Mouse (Mus musculus) MEL (cell line): ENCODE results near the gene Pknox2. TPM values are rescaled to one million over a fixed set of nuclear protein-coding genes. Genes with fewer than 3 reads are reported as not detected.

ENCODE experiments used
- DNase-seq: peaks from one replicate; pipeline ENCODE4 v3.0.0; 2011; ENCODE audit warnings: low read depth, low spot score
- H3K27ac ChIP-seq: 2 replicates; pipeline ENCODE4 v1.5.1; 2012; ENCODE audit warnings: low read depth, mild to moderate bottlenecking, control low read depth, low read length, moderate library complexity; ENCODE audit not compliant: control insufficient read depth
- H3K27me3 ChIP-seq, 2 experiments: fragments of 150-350 bp in 1 of 2; sonication (generic) in 1 of 2; 2 replicates each; pipeline ENCODE4 v1.6.1; 2012; ENCODE audit warnings: low read length in 2 of 2, mild to moderate bottlenecking in 2 of 2, improper control_type of control experiment in 1 of 2, moderate library complexity in 1 of 2; ENCODE audit not compliant: insufficient read depth in 2 of 2, control insufficient read depth in 1 of 2
- H3K36me3 ChIP-seq, 2 experiments: 2 replicates each; pipeline ENCODE4 v1.6.1; 2012 to 2014; ENCODE audit warnings: low read length in 2 of 2, improper control_type of control experiment in 1 of 2, inconsistent platforms in 1 of 2, mild to moderate bottlenecking in 1 of 2; ENCODE audit not compliant: insufficient read depth in 2 of 2, control insufficient read depth in 1 of 2
- H3K4me1 ChIP-seq, 2 experiments: fragments of 150-350 bp in 1 of 2; sonication (generic) in 1 of 2; 2 replicates each; pipeline ENCODE4 v1.6.1; 2012; ENCODE audit warnings: low read length in 2 of 2, improper control_type of control experiment in 1 of 2, mild to moderate bottlenecking in 1 of 2; ENCODE audit not compliant: insufficient read depth in 2 of 2, control insufficient read depth in 1 of 2
- H3K4me3 ChIP-seq, 2 experiments: fragments of 150-350 bp in 1 of 2; sonication (generic) in 1 of 2; 2 replicates each; pipeline ENCODE4 v1.5.1; 2012; ENCODE audit warnings: low read depth in 2 of 2, low read length in 2 of 2, mild to moderate bottlenecking in 2 of 2, moderate library complexity in 2 of 2, control low read depth in 1 of 2, improper control_type of control experiment in 1 of 2; ENCODE audit not compliant: control insufficient read depth in 1 of 2, insufficient read depth in 1 of 2
- H3K79me2 ChIP-seq: 2 replicates; pipeline ENCODE4 v1.6.1; 2012; ENCODE audit warnings: mild to moderate bottlenecking, low read length, moderate library complexity; ENCODE audit not compliant: control insufficient read depth, poor library complexity, insufficient read depth
- H3K9ac ChIP-seq: 2 replicates; pipeline ENCODE4 v1.6.1; 2012; ENCODE audit warnings: low read depth, mild to moderate bottlenecking, control low read depth, low read length, moderate library complexity; ENCODE audit not compliant: control insufficient read depth, poor library complexity, severe bottlenecking
- H3K9me3 ChIP-seq: fragments of 150-350 bp; sonication (generic); replicated peaks from 2 replicates; pipeline ENCODE4 v1.6.1; 2012; ENCODE audit warnings: mild to moderate bottlenecking, low read length, improper control_type of control experiment, moderate library complexity; ENCODE audit not compliant: insufficient read depth
- CTCF ChIP-seq, 3 experiments: IDR thresholded peaks in 2 of 3; conservative IDR thresholded peaks in 1 of 3; 2 replicates each; pipeline ENCODE4 v1.5.1; 2011 to 2012; ENCODE audit warnings: low read length in 3 of 3, low read depth in 2 of 3, mild to moderate bottlenecking in 2 of 3, improper control_type of control experiment in 1 of 3, inconsistent platforms in 1 of 3, mixed read lengths in 1 of 3, moderate library complexity in 1 of 3; ENCODE audit not compliant: control insufficient read depth in 1 of 3, insufficient read depth in 1 of 3, poor library complexity in 1 of 3, severe bottlenecking in 1 of 3
- EP300 ChIP-seq, 2 experiments: IDR thresholded peaks; 2 replicates each; pipeline ENCODE4 v1.6.1; 2011; ENCODE audit warnings: improper control_type of control experiment in 2 of 2, low read length in 2 of 2, low read depth in 1 of 2, mild to moderate bottlenecking in 1 of 2
- GABPA ChIP-seq: IDR thresholded peaks from 2 replicates; pipeline ENCODE4 v1.6.1; 2012; ENCODE audit warnings: low read depth, mild to moderate bottlenecking, inconsistent platforms, low read length, improper control_type of control experiment, moderate library complexity
- KAT2A ChIP-seq: conservative IDR thresholded peaks from 2 replicates; pipeline ENCODE4 v1.6.1; 2012; ENCODE audit warnings: low read depth, low read length, improper control_type of control experiment, inconsistent platforms
- MAFK ChIP-seq: IDR thresholded peaks from 2 replicates; pipeline ENCODE4 v1.6.1; 2011; ENCODE audit warnings: low read depth, mild to moderate bottlenecking, low read length, improper control_type of control experiment, borderline replicate concordance
- MAZ ChIP-seq: IDR thresholded peaks from 2 replicates; pipeline ENCODE4 v1.6.1; 2012; ENCODE audit warnings: low read depth, mild to moderate bottlenecking, inconsistent platforms, low read length, improper control_type of control experiment
- MEF2A ChIP-seq: IDR thresholded peaks from 2 replicates; pipeline ENCODE4 v1.6.1; 2014; ENCODE audit warnings: low read depth, mild to moderate bottlenecking, inconsistent platforms, low read length, improper control_type of control experiment; ENCODE audit not compliant: poor library complexity, insufficient replicate concordance, severe bottlenecking; ENCODE audit errors: extremely low read depth
- MXI1 ChIP-seq: IDR thresholded peaks from 2 replicates; pipeline ENCODE4 v1.6.1; 2011; ENCODE audit warnings: mild to moderate bottlenecking, low read depth, low read length, improper control_type of control experiment
- MYB ChIP-seq: IDR thresholded peaks from 2 replicates; pipeline ENCODE4 v1.6.1; 2011; ENCODE audit warnings: mild to moderate bottlenecking, low read depth, low read length, improper control_type of control experiment
- MYC ChIP-seq: IDR thresholded peaks from 2 replicates; pipeline ENCODE4 v1.6.1; 2011; ENCODE audit warnings: low read depth, mild to moderate bottlenecking, low read length, improper control_type of control experiment, moderate library complexity
- NRF1 ChIP-seq: IDR thresholded peaks from 2 replicates; pipeline ENCODE4 v1.6.1; 2014; ENCODE audit warnings: low read depth, mild to moderate bottlenecking, inconsistent platforms, low read length, improper control_type of control experiment, moderate library complexity; ENCODE audit not compliant: poor library complexity, insufficient read depth, severe bottlenecking
- POLR2A ChIP-seq, 2 experiments: IDR thresholded peaks; 2 replicates each; pipeline ENCODE4 v1.6.1; 2011 to 2012; ENCODE audit warnings: low read length in 2 of 2, mild to moderate bottlenecking in 2 of 2, control low read depth in 1 of 2, improper control_type of control experiment in 1 of 2, low read depth in 1 of 2, moderate library complexity in 1 of 2; ENCODE audit not compliant: control insufficient read depth in 1 of 2, insufficient read depth in 1 of 2, poor library complexity in 1 of 2
- POLR2AphosphoS5 ChIP-seq: IDR thresholded peaks from 2 replicates; pipeline ENCODE4 v1.6.1; 2012; ENCODE audit warnings: low read depth, borderline replicate concordance, mild to moderate bottlenecking, inconsistent platforms, low read length, moderate library complexity, mixed read lengths
- SMC3 ChIP-seq: IDR thresholded peaks from 2 replicates; pipeline ENCODE4 v1.6.1; 2011; ENCODE audit warnings: low read depth, low read length, improper control_type of control experiment
- TAL1 ChIP-seq: IDR thresholded peaks from 2 replicates; pipeline ENCODE4 v1.6.1; 2012; ENCODE audit warnings: mild to moderate bottlenecking, inconsistent platforms, low read length, moderate library complexity, mixed read lengths
- USF1 ChIP-seq: IDR thresholded peaks from 2 replicates; pipeline ENCODE4 v1.6.1; 2014; ENCODE audit warnings: low read depth, mild to moderate bottlenecking, inconsistent platforms, low read length, improper control_type of control experiment, moderate library complexity
- ZKSCAN1 ChIP-seq: IDR thresholded peaks from 2 replicates; pipeline ENCODE4 v1.6.1; 2012; ENCODE audit warnings: low read depth, mild to moderate bottlenecking, inconsistent platforms, low read length, improper control_type of control experiment, moderate library complexity
- ZMIZ1 ChIP-seq: IDR thresholded peaks from 2 replicates; pipeline ENCODE4 v1.6.1; 2012; ENCODE audit warnings: low read depth, mild to moderate bottlenecking, inconsistent platforms, low read length, improper control_type of control experiment, moderate library complexity
- ZNF384 ChIP-seq: IDR thresholded peaks from 2 replicates; pipeline ENCODE4 v1.6.1; 2012; ENCODE audit warnings: low read depth, mild to moderate bottlenecking, inconsistent platforms, low read length, improper control_type of control experiment
- polyA plus RNA-seq, 2 experiments: library from polyadenylated mRNA; stranded (reverse) in 1 of 2; unstranded in 1 of 2; fragments of >175 nt in 1 of 2; fragments of >200 nt in 1 of 2; gene quantifications; 2 replicates each; pipeline versions ENCODE4 v1.2.1 to v1.2.4; 2012; ENCODE audit warnings: low replicate concordance in 2 of 2, low read depth in 1 of 2; ENCODE audit not compliant: insufficient read length in 2 of 2, insufficient read depth in 1 of 2, missing spikeins in 1 of 2
- total RNA-seq: library from RNA; depleted of rRNA; stranded (reverse); fragments of 300-350 nt; gene quantifications from 2 replicates; pipeline ENCODE4 v1.2.3, GENCODE M21; 2012

Gene Pknox2
- total and polyA plus RNA-seq, 3 experiments, result not detected

GRCm38 (mm10) chr9:37114286-37115267, 32.6 kb downstream of the Pknox2 start:
- TF ChIP-seq MXI1 (no peak), MAZ (no peak), USF1 (no peak), ZKSCAN1 (no peak), EP300 (IDR thresholded peaks at IDR 0.05; ENCODE audit: low read depth in 1 of 2, low read length in 2 of 2) (no peak), ZNF384 (no peak), CTCF (IDR thresholded peaks at IDR 0.05 in 2 of 3, conservative IDR thresholded peaks at IDR 0.05 in 1 of 3; ENCODE audit: control insufficient read depth in 1 of 3, insufficient read depth in 1 of 3, low read depth in 2 of 3, low read length in 3 of 3, poor library complexity in 1 of 3, severe bottlenecking in 1 of 3) (no peak), TAL1 (no peak), POLR2AphosphoS5 (no peak), MEF2A (no peak), MYB (no peak), ZMIZ1 (no peak)
- TF ChIP-seq, all 39 proteins: peak for 0
- H3K4me1 ChIP-seq, result no peaks in the 10 kb centered on the region
- H3K27me3 ChIP-seq, result peaks cover 0 to 4% of the 10 kb centered on the region in 2 experiments; a peak in 1 of 4 replicates
- no peak for DNase-seq
- H3K9ac ChIP-seq, result no peak overlapping the region
- H3K79me2 ChIP-seq, result no peaks in the 10 kb centered on the region
- H3K4me3 ChIP-seq, result no peak overlapping the region
- no peak overlapping the region for H3K27ac ChIP-seq
- no peaks in the 10 kb centered on the region for H3K9me3 ChIP-seq
- no peaks in the 10 kb centered on the region for H3K36me3 ChIP-seq

- no peaks in the 10 kb centered on the region for H3K4me1 ChIP-seq
- no peaks in the 10 kb centered on the region for H3K79me2 ChIP-seq
- no peak for DNase-seq
- H3K36me3 ChIP-seq, result no peaks in the 10 kb centered on the region
- no peaks in the 10 kb centered on the region for H3K9me3 ChIP-seq
- no peak overlapping the region for H3K9ac ChIP-seq
- H3K27ac ChIP-seq, result no peak overlapping the region
- TF ChIP-seq EP300 (IDR thresholded peaks at IDR 0.05; ENCODE audit: low read depth in 1 of 2, low read length in 2 of 2) (no peak), MEF2A (no peak), GABPA (no peak), KAT2A (no peak), MAFK (no peak), ZNF384 (no peak), MYC (no peak), POLR2A (IDR thresholded peaks at IDR 0.05; ENCODE audit: control insufficient read depth in 1 of 2, insufficient read depth in 1 of 2, low read depth in 1 of 2, low read length in 2 of 2, poor library complexity in 1 of 2) (no peak), SMC3 (no peak), NRF1 (no peak)
- TF ChIP-seq, all 39 proteins: peak for 0
- peaks cover 0 to 1% of the 10 kb centered on the region in 2 experiments; a peak in 3 of 4 replicates for H3K27me3 ChIP-seq
- no peak overlapping the region for H3K4me3 ChIP-seq
Measured at GRCm38 (mm10) chr9:37107546-37107945, 39.7 kb downstream of the Pknox2 start.
